Mouse (Mus musculus) retina, postnatal 1 day (tissue): ENCODE measurements around the gene Mynn.
A peak's percentile ranks its signal among the peaks of the same experiment; 100 is the strongest.

Source experiments
- DNase-seq: peaks from one replicate; pipeline ENCODE4 v3.0.0-alpha.2; 2012

Gene Mynn

GRCm38 (mm10) chr3:30646761-30647160 lies 44.9 kb downstream of the Mynn start:
- peak; percentile 11 for DNase-seq

GRCm38 (mm10) chr3:30647440-30648090 lies 45.7 kb downstream of the Mynn start, which contains the start of gene Lrrc34:
TSS of gene Lrrc34 (minus strand) at chr3:30647869.
- DNase-seq: peak; percentile 91

- DNase-seq: no peak
These were observed 46.6 kb downstream of the Mynn start for GRCm38 (mm10) chr3:30648466-30648865.

- DNase-seq: peak; percentile 44
These were observed 48.4 kb downstream of the Mynn start for GRCm38 (mm10) chr3:30650062-30650841.

- DNase-seq: no peak
These were observed 54.1 kb downstream of the Mynn start for GRCm38 (mm10) chr3:30655937-30656336.

GRCm38 (mm10) chr3:30658486-30658885 lies 56.6 kb downstream of the Mynn start:
- DNase-seq: no peak
